Mouse (Mus musculus) liver, adult 2 months (tissue): Measurements from ENCODE around the gene Acsf2. TPM values are rescaled to one million over a fixed set of nuclear protein-coding genes. Genes with fewer than 3 reads are reported as not detected.

Experiments used
- DNase-seq: peaks from one replicate; pipeline ENCODE4 v3.0.0-alpha.2; 2011; ENCODE audit warnings: low read depth, low spot score; ENCODE audit errors: extremely low read depth
- H3K27ac ChIP-seq: fragments of 200-500 bp; replicated peaks from 2 replicates; pipeline ENCODE4 v1.5.1; 2012; ENCODE audit warnings: low read depth, mild to moderate bottlenecking, control low read depth, inconsistent platforms, low read length; ENCODE audit not compliant: insufficient read depth
- H3K27me3 ChIP-seq: fragments of 200-500 bp; 2 replicates; pipeline ENCODE4 v1.6.1; 2012; ENCODE audit warnings: mild to moderate bottlenecking, moderate library complexity, low read length, inconsistent platforms; ENCODE audit not compliant: control insufficient read depth, insufficient read depth
- H3K36me3 ChIP-seq: fragments of 200-500 bp; 2 replicates; pipeline ENCODE4 v1.6.1; 2012; ENCODE audit warnings: low read length, inconsistent platforms; ENCODE audit not compliant: control insufficient read depth, insufficient read depth
- H3K4me1 ChIP-seq: fragments of 200-500 bp; 2 replicates; pipeline ENCODE4 v1.6.1; 2011; ENCODE audit warnings: low read length; ENCODE audit not compliant: control insufficient read depth, insufficient read depth
- H3K4me3 ChIP-seq: fragments of 200-500 bp; 2 replicates; pipeline ENCODE4 v1.5.1; 2011; ENCODE audit warnings: low read depth, mild to moderate bottlenecking, control low read depth, low read length, moderate library complexity; ENCODE audit not compliant: insufficient read depth
- H3K79me2 ChIP-seq: fragments of 200-500 bp; 2 replicates; pipeline ENCODE4 v1.6.1; 2012; ENCODE audit warnings: inconsistent platforms, mild to moderate bottlenecking, low read length, moderate library complexity; ENCODE audit not compliant: control insufficient read depth, insufficient read depth
- H3K9ac ChIP-seq: fragments of 200-500 bp; 2 replicates; pipeline ENCODE4 v1.6.1; 2012; ENCODE audit warnings: low read depth, mild to moderate bottlenecking, control low read depth, inconsistent platforms, low read length
- CTCF ChIP-seq: fragments of 200-500 bp; IDR thresholded peaks from 2 replicates; pipeline ENCODE4 v1.5.1; 2011; ENCODE audit warnings: low read depth, low read length, control low read depth
- POLR2A ChIP-seq: fragments of 200-500 bp; IDR thresholded peaks from 2 replicates; pipeline ENCODE4 v1.6.1; 2011; ENCODE audit warnings: low read length, control low read depth; ENCODE audit not compliant: insufficient read depth; ENCODE audit errors: extremely low read depth
- WGBS: fragments of 180-500 bp; shearing (Covaris S2); methylation state at CpG from one replicate; pipeline ENCODE4 v1.1.7; 2018; 5-methylcytosine and 5-hydroxymethylcytosine counted together
- polyA plus RNA-seq: library from polyadenylated mRNA; depleted of rRNA; stranded (reverse); fragments of >200 nt; gene quantifications from 2 replicates; pipeline ENCODE4 v1.2.3, GENCODE M21; 2012
- total RNA-seq: library from RNA; depleted of rRNA; stranded (reverse); fragments of >200 nt; gene quantifications from 2 replicates; pipeline ENCODE4 v1.2.3, GENCODE M21; 2014

Gene Acsf2
- total and polyA plus RNA-seq, 2 experiments = 42.4 to 97.8 TPM

- WGBS = 72% methylated on average over 4 of the region's 4 CpGs
- H3K4me1 ChIP-seq = no peaks in the 10 kb centered on the region; the same call in 1 of the 2 replicates
- no peaks in the 10 kb centered on the region for H3K36me3 ChIP-seq
- no peak for DNase-seq
- no peaks in the 10 kb centered on the region for H3K27me3 ChIP-seq
- no peak overlapping the region for H3K4me3 ChIP-seq
- H3K79me2 ChIP-seq = no peaks in the 10 kb centered on the region
- no peak for TF ChIP-seq CTCF
- TF ChIP-seq POLR2A = no peak
- H3K27ac ChIP-seq = no peak overlapping the region
- no peak overlapping the region for H3K9ac ChIP-seq
Measured at GRCm38 (mm10) chr11:94610744-94611740, 9.4 kb upstream of the Acsf2 start.

- peak overlapping the region; percentile 94 for H3K4me3 ChIP-seq
Measured at GRCm38 (mm10) chr11:94602356-94602955, 785 bp upstream of the Acsf2 start.

GRCm38 (mm10) chr11:94600447-94600846 is 1.2 kb downstream of the Acsf2 start:
- Histone ChIP-seq H3K4me1 (peaks cover 27% of the 10 kb centered on the region), H3K27ac (peak overlapping the region; percentile 93), H3K27me3 (no peaks in the 10 kb centered on the region), H3K4me3 (peak overlapping the region; percentile 94), H3K9ac (peak overlapping the region; percentile 97), H3K79me2 (peaks cover 19% of the 10 kb centered on the region; the same call in 1 of the 2 replicates), H3K36me3 (peaks cover 5% of the 10 kb centered on the region; the same call in 1 of the 2 replicates)
- WGBS = 33% methylated on average over 7 of the region's 7 CpGs
- DNase-seq = peak; percentile 67
- TF ChIP-seq CTCF (no peak), POLR2A (no peak)

More at GRCm38 (mm10) chr11:94602356-94602955, 785 bp upstream of the Acsf2 start:
- Histone ChIP-seq H3K4me1 (peaks cover 23% of the 10 kb centered on the region), H3K79me2 (peaks cover 9% of the 10 kb centered on the region; the same call in 1 of the 2 replicates), H3K9ac (peak overlapping the region; percentile 36), H3K36me3 (no peaks in the 10 kb centered on the region), H3K27me3 (no peaks in the 10 kb centered on the region), H3K27ac (peak overlapping the region; percentile 77)
- 42% methylated on average over 11 of the region's 11 CpGs for WGBS
- peak; percentile 74 for DNase-seq
- TF ChIP-seq POLR2A (no peak), CTCF (no peak)

GRCm38 (mm10) chr11:94598437-94599120 is 3.1 kb downstream of the Acsf2 start:
- peak; percentile 83 for DNase-seq
- peaks cover 23% of the 10 kb centered on the region; the same call in 1 of the 2 replicates for H3K79me2 ChIP-seq
- H3K4me1 ChIP-seq = peaks cover 27% of the 10 kb centered on the region
- H3K4me3 ChIP-seq = no peak overlapping the region
- H3K27me3 ChIP-seq = no peaks in the 10 kb centered on the region
- H3K27ac ChIP-seq = peak overlapping the region; percentile 91
- peaks cover 8% of the 10 kb centered on the region; the same call in 1 of the 2 replicates for H3K36me3 ChIP-seq
- peak overlapping the region; percentile 7 for H3K9ac ChIP-seq
- TF ChIP-seq CTCF (peak; percentile 66), POLR2A (no peak)
- WGBS = 19% methylated on average over 6 of the region's 6 CpGs

- peaks cover 8% of the 10 kb centered on the region; the same call in 1 of the 2 replicates for H3K36me3 ChIP-seq
- H3K9ac ChIP-seq = no peak overlapping the region
- H3K27me3 ChIP-seq = no peaks in the 10 kb centered on the region
- no peak overlapping the region for H3K4me3 ChIP-seq
- TF ChIP-seq POLR2A (no peak), CTCF (no peak)
- DNase-seq = peak; percentile 91
- H3K4me1 ChIP-seq = peaks cover 22% of the 10 kb centered on the region
- 17% methylated on average over 4 of the region's 4 CpGs for WGBS
- H3K27ac ChIP-seq = peak overlapping the region; percentile 48; the same call in 1 of the 2 replicates
- peaks cover 23% of the 10 kb centered on the region; the same call in 1 of the 2 replicates for H3K79me2 ChIP-seq
Measured at GRCm38 (mm10) chr11:94597319-94597718, 4.4 kb downstream of the Acsf2 start.
